Mouse (Mus musculus) left cerebral cortex, adult 6 months (tissue): ENCODE measurements around the gene Osgep. TPM values are rescaled to one million over a fixed set of nuclear protein-coding genes. Genes with fewer than 3 reads are reported as not detected.

Source experiments
- long read RNA-seq, 2 experiments: library from polyadenylated mRNA; unstranded; transcript quantifications; one replicate each; pipeline ENCODE4 v2.0.0; 2019 to 2020
- polyA plus RNA-seq: library from polyadenylated mRNA; unstranded; fragments of <200 nt; fragmentation: Nextera tagmentation; gene quantifications from 2 replicates; pipeline ENCODE4 v1.2.3, GENCODE M21; 2021

Gene Osgep
- 58.6 and 80.7 TPM in 2 replicates for polyA plus RNA-seq
- long read RNA-seq, experiment 1, transcript Osgep-202 (11 exons, 3,388 nt), result major isoform, 138 of 195 reads
- long read RNA-seq, experiment 1, partial matches to known transcripts, result 3 of 195 reads
- long read RNA-seq, experiment 1, other reads (novel, unspliced or antisense), result 52 of 195 reads
- long read RNA-seq, experiment 2, transcript Osgep-202 (11 exons, 3,388 nt), result major isoform, 58 of 78 reads
- long read RNA-seq, experiment 2, partial matches to known transcripts, result 11 of 78 reads
- long read RNA-seq, experiment 2, other reads (novel, unspliced or antisense), result 9 of 78 reads

DNA sequence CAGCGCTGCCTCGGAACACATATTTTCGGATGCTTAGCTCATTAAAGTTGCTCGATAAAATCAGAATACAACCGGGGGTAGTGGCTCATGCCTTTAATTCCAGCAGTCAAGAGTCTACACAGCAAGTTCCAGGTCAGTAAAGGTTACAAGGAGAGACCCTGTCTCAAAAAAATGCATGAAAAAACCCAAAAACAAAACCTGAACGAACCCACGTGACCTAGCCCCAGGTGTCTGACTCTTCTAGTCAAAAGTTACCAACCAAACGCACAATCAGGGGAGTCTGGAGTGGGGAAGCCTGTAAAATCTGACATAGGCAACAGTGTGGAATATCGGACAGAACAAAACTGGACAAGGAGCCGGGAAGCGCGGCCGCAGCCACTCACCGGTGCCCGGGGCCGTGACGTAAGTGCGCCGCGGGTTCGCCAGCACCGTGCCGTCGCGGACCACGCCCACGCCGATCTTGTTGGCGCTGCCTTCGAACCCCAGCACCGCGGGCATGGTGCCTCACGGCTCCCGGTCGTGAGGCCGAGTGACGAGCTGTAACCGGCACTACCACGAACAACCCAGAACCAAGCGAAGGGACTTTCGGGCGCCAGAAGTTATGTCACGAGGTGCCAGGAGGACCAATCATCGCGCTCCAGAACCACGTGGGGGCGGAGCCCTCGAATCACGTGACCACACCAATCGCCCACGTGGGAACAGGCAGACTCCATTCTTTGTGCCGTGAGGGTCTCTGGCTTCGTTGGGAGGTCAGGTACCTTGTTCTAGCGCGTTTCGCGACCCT, at the start of gene Osgep, which contains the start of gene Apex1:
Gene Osgep, minus strand, starts transcription at position 613 of the 784 bp plus-strand sequence.
Gene Apex1, plus strand, starts transcription at position 688 of the 784 bp plus-strand sequence.

GRCm38 (mm10) chr14:50955942-50956508, 31.3 kb upstream of the Osgep start, which contains the start of gene Pnp2:
Gene Pnp2, plus strand, starts transcription at chr14:50955992.

GRCm38 (mm10) chr14:50943932-50944667, 19.4 kb upstream of the Osgep start, which contains the start of gene Gm49342:
Gene Gm49342, plus strand, starts transcription at chr14:50944517.

GRCm38 (mm10) chr14:50930754-50931492, 6.2 kb upstream of the Osgep start, which contains the start of the genes Pip4p1 and Pnp:
Gene Pip4p1, minus strand, starts transcription at chr14:50930856.
Gene Pnp, plus strand, starts transcription at chr14:50931082.

DNA sequence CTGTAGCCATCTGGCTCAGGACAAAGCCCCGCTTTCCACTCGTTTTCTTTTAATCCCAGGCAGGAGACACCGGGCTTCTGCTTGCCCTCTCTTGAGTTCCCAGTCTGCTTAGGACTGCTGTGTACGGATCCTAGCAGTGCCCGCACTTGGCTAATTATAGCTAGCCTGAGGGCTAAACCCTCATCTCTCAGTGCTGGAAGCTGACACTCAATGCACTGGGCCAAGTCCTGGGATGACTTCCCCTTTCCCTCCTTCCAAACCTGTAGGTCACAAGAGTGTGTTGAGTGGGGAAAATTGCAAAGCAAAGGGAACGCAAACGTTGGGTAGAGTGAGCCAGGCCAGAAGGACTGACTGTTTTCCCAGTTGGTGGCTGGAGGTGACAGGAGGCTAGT, 27.3 kb downstream of the Osgep start, which contains the start of gene Klhl33:
Gene Klhl33, minus strand, starts transcription at position 134 of the 392 bp plus-strand sequence.

DNA sequence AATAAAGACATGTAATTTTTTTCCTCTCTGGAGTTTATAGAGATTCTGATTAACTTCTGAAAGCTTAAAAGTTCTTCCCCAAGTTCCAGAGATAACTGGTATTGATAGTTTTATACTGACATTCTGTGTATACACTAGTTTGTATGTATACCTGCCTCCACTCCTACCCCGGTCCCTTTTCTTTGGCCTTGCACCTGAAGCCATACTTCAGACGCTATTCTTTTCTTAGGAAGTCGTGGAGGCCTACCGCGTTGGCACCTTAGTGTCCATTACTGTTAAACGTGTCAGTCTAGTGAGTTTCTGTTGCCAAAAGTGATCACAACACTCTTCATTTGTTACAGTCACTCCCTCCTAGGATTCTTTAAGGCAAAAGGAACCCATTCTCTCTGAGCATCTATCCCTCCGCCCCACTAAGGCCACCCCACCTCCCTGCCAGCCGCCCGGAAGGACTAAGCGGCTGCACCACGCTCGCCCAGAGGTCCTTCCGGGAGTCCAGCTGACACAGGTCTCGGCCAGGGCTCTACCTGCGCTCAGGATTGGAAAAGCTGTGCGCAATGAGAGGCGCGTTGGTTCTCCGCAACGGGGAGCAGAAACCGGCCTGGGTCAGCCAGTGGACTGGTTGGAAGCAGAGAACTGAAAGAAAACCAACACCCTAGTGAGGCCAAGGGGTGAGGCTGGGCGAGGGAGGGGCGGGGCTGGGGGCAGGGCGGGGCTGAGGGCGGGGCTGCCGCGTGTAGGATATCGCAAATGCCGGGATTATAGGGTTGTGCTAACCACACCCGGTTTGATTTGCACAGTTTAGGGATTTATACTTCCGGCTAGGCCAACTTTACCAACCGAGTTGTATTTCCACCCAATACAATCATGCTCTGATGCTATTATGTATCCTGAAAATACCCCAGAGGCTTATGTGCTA, 54.5 kb downstream of the Osgep start, which contains the start of gene Tep1:
Gene Tep1, minus strand, starts transcription at position 672 of the 916 bp plus-strand sequence.

Other genes starting within 250 kb of the Osgep start
- not detected in 2 replicates for gene Olfr747, start 231.7 kb downstream of the Osgep start, polyA plus RNA-seq
- not detected in 2 replicates for gene Olfr748, start 217.5 kb downstream of the Osgep start, polyA plus RNA-seq
- not detected in 2 replicates for gene Olfr749, start 179.8 kb downstream of the Osgep start, polyA plus RNA-seq
- gene Ttc5, start 139.4 kb downstream of the Osgep start, polyA plus RNA-seq, result 45.5 and 53.6 TPM in 2 replicates
- gene Ccnb1ip1, start 117.2 kb downstream of the Osgep start, polyA plus RNA-seq, result not detected in 2 replicates
- 20.4 and 20.8 TPM in 2 replicates for gene Parp2, start 117.1 kb downstream of the Osgep start, polyA plus RNA-seq
- gene Tep1, start 54.3 kb downstream of the Osgep start, polyA plus RNA-seq, result 1.5 and 2.0 TPM in 2 replicates
- gene Klhl33, start 27.4 kb downstream of the Osgep start, polyA plus RNA-seq, result 0.61 and 0.65 TPM in 2 replicates
- 69.3 and 83.9 TPM in 2 replicates for gene Apex1, start 75 bp upstream of the Osgep start, polyA plus RNA-seq
- gene Pip4p1, start 6.0 kb upstream of the Osgep start, polyA plus RNA-seq, result 42.9 and 88.9 TPM in 2 replicates
- gene Pnp, start 6.2 kb upstream of the Osgep start, polyA plus RNA-seq, result 7.8 and 10.7 TPM in 2 replicates
- gene Gm49342, start 19.6 kb upstream of the Osgep start, polyA plus RNA-seq, result not detected in 2 replicates
- gene Pnp2, start 31.1 kb upstream of the Osgep start, polyA plus RNA-seq, result 1.5 and 2.1 TPM in 2 replicates
- gene Rnase10, start 82.9 kb upstream of the Osgep start, polyA plus RNA-seq, result 0.09 and 0.13 TPM in 2 replicates
- gene Rnase9, start 117.0 kb upstream of the Osgep start, polyA plus RNA-seq, result not detected in 2 replicates
- not detected in 2 replicates for gene Rnase11, start 125.3 kb upstream of the Osgep start, polyA plus RNA-seq
- not detected in 2 replicates for gene Rnase12, start 132.8 kb upstream of the Osgep start, polyA plus RNA-seq
- not detected in 2 replicates for gene Olfr750, start 149.5 kb upstream of the Osgep start, polyA plus RNA-seq
- 17.0 and 17.2 TPM in 2 replicates for gene Rnase4, start 166.2 kb upstream of the Osgep start, polyA plus RNA-seq
- gene Ang, start 166.3 kb upstream of the Osgep start, polyA plus RNA-seq, result 3.2 and 3.5 TPM in 2 replicates
- not detected in 2 replicates for gene Eddm3b, start 189.5 kb upstream of the Osgep start, polyA plus RNA-seq
- gene Rnase6, start 199.0 kb upstream of the Osgep start, polyA plus RNA-seq, result 0.10 and 0.44 TPM in 2 replicates
- 1.2 and 1.7 TPM in 2 replicates for gene Rnase1, start 221.9 kb upstream of the Osgep start, polyA plus RNA-seq
- not detected in 2 replicates for gene Rnase2b, start 237.4 kb upstream of the Osgep start, polyA plus RNA-seq